Mouse (Mus musculus): ENCODE data around the gene Amigo2. TPM values are rescaled to one million over a fixed set of nuclear protein-coding genes. Genes with fewer than 3 reads are reported as not detected.

Gene Amigo2
- polyA plus RNA-seq, 1 experiment from 2014 or later, result 4.4 TPM

GRCm38 (mm10) chr15:97280776-97281175 is 33.7 kb upstream of the Amigo2 start:
- Histone ChIP-seq H3K4me1 (peaks cover 34% of the 10 kb centered on the region), H3K27me3 (ENCODE audit: low read depth, poor library complexity, severe bottlenecking) (no peaks in the 10 kb centered on the region), H3K27ac (replicated peaks) (peak overlapping the region; percentile 17; the same call in 1 of the 2 replicates), H3K36me3 (no peaks in the 10 kb centered on the region), H3K4me3 (no peak overlapping the region), H3K9me3 (replicated peaks) (no peaks in the 10 kb centered on the region)
- DNase-seq (ENCODE audit: low spot score), result no peak
- 75% methylated on average over 9 of the region's 9 CpGs for WGBS

GRCm38 (mm10) chr15:97280131-97280530 is 33.0 kb upstream of the Amigo2 start:
- no peak for DNase-seq (ENCODE audit: low spot score)
- Histone ChIP-seq H3K27me3 (ENCODE audit: low read depth, poor library complexity, severe bottlenecking) (no peaks in the 10 kb centered on the region), H3K36me3 (no peaks in the 10 kb centered on the region), H3K4me3 (no peak overlapping the region), H3K27ac (replicated peaks) (0 out of 2 replicates have a peak overlapping the region, but pooled peaks have one; percentile 1), H3K9me3 (replicated peaks) (no peaks in the 10 kb centered on the region), H3K4me1 (peaks cover 34% of the 10 kb centered on the region)
- WGBS, result 90% methylated on average over 8 of the region's 8 CpGs

GRCm38 (mm10) chr15:97278340-97278948 is 31.4 kb upstream of the Amigo2 start:
- peaks cover 34% of the 10 kb centered on the region for H3K4me1 ChIP-seq
- WGBS, result 90% methylated on average over 9 of the region's 9 CpGs

GRCm38 (mm10) chr15:97277328-97277727 is 30.2 kb upstream of the Amigo2 start:
- H3K4me1 ChIP-seq, result peaks cover 25% of the 10 kb centered on the region
- no peak overlapping the region for H3K4me3 ChIP-seq
- H3K27ac ChIP-seq (replicated peaks), result no peak overlapping the region
- no peak for DNase-seq (ENCODE audit: low spot score)
- WGBS, result 78% methylated on average over 10 of the region's 10 CpGs
- no peaks in the 10 kb centered on the region for H3K27me3 ChIP-seq (ENCODE audit: low read depth, poor library complexity, severe bottlenecking)
- H3K9me3 ChIP-seq (replicated peaks), result no peaks in the 10 kb centered on the region
- H3K36me3 ChIP-seq, result no peaks in the 10 kb centered on the region

More at GRCm38 (mm10) chr15:97278340-97278948, 31.4 kb upstream of the Amigo2 start:
- H3K4me3 ChIP-seq, result no peak overlapping the region
- no peaks in the 10 kb centered on the region for H3K36me3 ChIP-seq
- no peaks in the 10 kb centered on the region for H3K27me3 ChIP-seq (ENCODE audit: low read depth, poor library complexity, severe bottlenecking)
- H3K9me3 ChIP-seq (replicated peaks), result no peaks in the 10 kb centered on the region
- DNase-seq (ENCODE audit: low spot score), result no peak
- H3K27ac ChIP-seq (replicated peaks), result no peak overlapping the region

DNA sequence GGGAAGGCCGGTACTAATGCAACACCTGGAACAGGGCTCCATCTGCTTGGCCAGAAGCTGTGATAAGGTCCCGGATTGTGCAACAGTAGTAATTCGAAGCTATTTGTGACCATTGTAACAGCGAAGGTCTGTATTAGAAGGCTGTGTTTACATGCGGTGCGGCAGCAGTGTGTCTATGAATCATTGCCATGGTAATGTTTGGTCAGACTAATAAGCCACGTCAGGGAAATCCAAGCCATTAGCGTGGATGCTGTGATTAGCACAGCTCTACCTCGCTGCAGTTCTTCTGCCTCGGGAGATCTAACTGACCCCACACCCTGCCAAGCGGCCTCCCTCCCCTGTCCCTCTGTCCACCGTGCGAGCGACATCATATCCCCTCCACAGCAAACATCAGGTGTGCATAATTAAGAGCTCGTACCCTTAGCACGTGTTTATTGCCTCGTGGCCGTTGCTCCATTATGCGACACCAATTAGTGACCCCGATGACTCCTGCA is 29.6 kb upstream of the Amigo2 start:
- no peak for DNase-seq (ENCODE audit: low spot score)
- H3K9me3 ChIP-seq (replicated peaks), result no peaks in the 10 kb centered on the region

DNA sequence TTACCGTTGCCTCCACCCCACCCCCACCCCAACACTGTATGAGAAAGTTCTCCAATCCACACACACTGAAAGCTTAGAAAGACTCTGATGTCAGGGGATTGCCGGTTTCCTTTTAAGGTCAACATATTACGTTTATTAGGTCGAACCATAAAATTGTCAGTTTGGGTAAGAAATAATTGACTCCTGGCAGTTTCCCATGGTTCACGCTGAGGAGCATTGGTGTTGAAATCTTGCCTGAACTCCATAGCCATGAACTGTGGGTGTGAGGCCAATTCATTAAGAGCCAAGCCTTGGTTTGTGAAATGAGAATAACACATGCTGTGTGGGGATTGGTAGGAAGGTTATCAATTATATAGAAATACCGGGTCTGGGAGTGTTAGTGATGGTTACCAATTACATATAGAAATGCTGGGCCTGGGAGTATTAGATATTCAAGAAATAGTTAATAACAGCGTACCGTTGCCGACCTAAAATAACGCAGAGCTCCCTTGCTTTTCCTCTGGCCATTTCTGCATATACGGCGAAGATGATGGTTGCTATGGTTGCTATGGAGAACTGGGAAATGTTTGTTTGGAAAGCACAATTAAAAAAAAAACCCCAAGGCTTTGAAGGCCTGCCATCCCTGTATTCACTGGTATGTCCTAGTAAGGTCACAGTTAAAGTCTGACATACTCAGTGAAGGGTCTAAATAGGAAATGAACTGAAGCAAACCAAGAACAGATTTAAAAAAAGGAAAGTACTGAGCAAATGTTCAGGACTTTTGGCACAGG is 28.7 kb upstream of the Amigo2 start:
- DNase-seq (ENCODE audit: low spot score), result no peak
- Histone ChIP-seq H3K27ac (replicated peaks) (no peak overlapping the region), H3K4me1 (peaks cover 23% of the 10 kb centered on the region), H3K27me3 (ENCODE audit: low read depth, poor library complexity, severe bottlenecking) (no peaks in the 10 kb centered on the region), H3K4me3 (no peak overlapping the region), H3K9me3 (replicated peaks) (no peaks in the 10 kb centered on the region), H3K36me3 (no peaks in the 10 kb centered on the region)
- WGBS, result 92% methylated on average over 12 of the region's 12 CpGs

More for the DNA sequence above, 29.6 kb upstream of the Amigo2 start:
- WGBS, result 77% methylated on average over 20 of the region's 20 CpGs
- no peaks in the 10 kb centered on the region for H3K36me3 ChIP-seq
- H3K27me3 ChIP-seq (ENCODE audit: low read depth, poor library complexity, severe bottlenecking), result no peaks in the 10 kb centered on the region
- H3K4me1 ChIP-seq, result peaks cover 26% of the 10 kb centered on the region
- H3K4me3 ChIP-seq, result no peak overlapping the region
- H3K27ac ChIP-seq (replicated peaks), result no peak overlapping the region

DNA sequence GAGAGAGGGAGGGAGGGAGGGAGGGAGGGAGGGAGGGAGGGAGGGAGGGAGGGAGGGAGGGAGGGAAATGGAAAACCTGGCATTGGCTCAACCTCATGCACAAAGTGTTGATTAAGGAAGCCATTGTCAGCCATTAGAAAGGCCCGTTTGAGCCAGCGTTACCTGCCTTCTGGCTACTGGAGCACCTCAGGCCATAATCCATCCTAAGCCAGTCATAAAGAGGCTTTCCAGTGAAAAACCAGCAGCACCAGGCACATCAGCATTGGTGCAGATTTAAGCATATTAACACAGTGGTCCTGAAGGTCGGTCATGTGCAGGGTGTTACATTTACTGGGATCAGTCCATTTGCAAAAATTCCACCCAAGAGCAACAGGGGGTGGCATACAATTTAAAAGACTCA is 25.7 kb upstream of the Amigo2 start:
- H3K9me3 ChIP-seq (replicated peaks), result no peaks in the 10 kb centered on the region
- H3K4me3 ChIP-seq, result no peak overlapping the region
- WGBS, result 87% methylated on average over 3 of the region's 3 CpGs
- peaks cover 19% of the 10 kb centered on the region for H3K4me1 ChIP-seq
- no peaks in the 10 kb centered on the region for H3K36me3 ChIP-seq
- no peak for DNase-seq (ENCODE audit: low spot score)
- no peaks in the 10 kb centered on the region for H3K27me3 ChIP-seq (ENCODE audit: low read depth, poor library complexity, severe bottlenecking)
- no peak overlapping the region for H3K27ac ChIP-seq (replicated peaks)

DNA sequence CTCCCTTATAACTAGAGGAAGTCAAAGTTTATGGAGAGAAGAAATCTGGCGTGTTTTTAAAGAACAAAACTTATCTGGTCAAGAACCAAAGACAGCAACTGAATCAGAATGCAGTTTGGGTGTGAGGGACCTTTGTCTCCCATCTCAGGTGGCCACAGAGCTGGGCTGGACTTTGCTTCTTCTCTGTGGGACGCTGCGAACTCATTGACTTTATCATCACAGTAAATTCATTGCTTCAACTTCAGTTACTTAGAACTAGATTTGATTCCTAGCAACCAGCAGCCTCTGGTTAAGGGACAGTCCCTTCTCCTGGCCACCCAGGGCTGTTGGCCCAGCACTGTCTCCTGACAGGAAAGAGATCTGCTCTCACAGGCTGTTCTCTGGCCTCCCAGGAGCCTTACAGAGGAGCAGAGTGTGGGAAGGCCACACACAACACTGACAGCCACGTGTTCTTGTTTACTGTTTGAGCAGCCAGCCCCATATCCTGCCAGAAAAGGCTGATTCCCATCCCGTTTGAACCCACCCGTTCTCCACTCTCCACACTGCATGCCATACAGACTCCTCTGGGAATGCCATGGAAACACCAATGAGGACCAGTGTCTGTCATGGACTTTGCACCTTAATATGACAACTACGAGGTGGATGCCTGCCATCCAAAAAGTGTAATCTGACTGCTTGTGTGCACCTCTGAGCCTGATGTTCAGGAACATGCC is 25.1 kb upstream of the Amigo2 start:
- H3K4me3 ChIP-seq, result no peak overlapping the region
- DNase-seq (ENCODE audit: low spot score), result no peak

GRCm38 (mm10) chr15:97267094-97267695 is 20.1 kb upstream of the Amigo2 start:
- WGBS, result 82% methylated on average over 8 of the region's 8 CpGs
- Histone ChIP-seq H3K4me1 (peaks cover 5% of the 10 kb centered on the region), H3K27me3 (ENCODE audit: low read depth, poor library complexity, severe bottlenecking) (no peaks in the 10 kb centered on the region), H3K27ac (replicated peaks) (no peak overlapping the region), H3K36me3 (no peaks in the 10 kb centered on the region), H3K9me3 (replicated peaks) (no peaks in the 10 kb centered on the region), H3K4me3 (no peak overlapping the region)
- DNase-seq (ENCODE audit: low spot score), result no peak

More for the DNA sequence above, 25.1 kb upstream of the Amigo2 start:
- Histone ChIP-seq H3K27ac (replicated peaks) (no peak overlapping the region), H3K36me3 (no peaks in the 10 kb centered on the region), H3K27me3 (ENCODE audit: low read depth, poor library complexity, severe bottlenecking) (no peaks in the 10 kb centered on the region), H3K9me3 (replicated peaks) (no peaks in the 10 kb centered on the region), H3K4me1 (peaks cover 17% of the 10 kb centered on the region)
- 51% methylated on average over 7 of the region's 7 CpGs for WGBS

DNA sequence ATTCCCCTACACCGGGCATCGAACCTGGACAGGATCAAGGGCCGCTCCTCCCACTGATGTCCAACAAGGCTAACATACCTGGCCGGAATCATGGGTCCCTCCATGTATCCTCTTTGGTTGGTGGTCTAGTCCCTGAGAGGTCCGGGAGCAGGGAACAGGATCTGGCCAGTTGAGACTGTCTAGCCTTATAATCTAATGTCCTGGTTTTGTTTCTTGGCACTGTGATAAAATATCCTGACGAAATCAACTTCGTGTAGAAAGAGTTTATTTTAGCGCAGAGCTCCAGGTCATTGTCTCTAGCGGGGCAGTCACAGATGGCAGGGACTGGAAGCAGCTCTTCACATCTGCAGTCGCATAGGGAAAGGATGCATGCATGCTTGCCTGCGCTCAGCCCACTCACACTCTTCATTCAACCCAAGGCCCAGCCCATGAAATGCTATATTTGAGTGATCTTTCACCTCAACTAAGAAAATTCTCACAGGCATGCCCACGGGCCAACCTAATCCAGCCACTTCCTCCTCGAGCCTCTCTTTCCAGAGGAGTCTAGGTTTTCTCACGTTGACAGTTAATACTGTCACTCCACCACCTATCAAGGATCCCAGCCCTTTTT is 19.3 kb upstream of the Amigo2 start:
- Histone ChIP-seq H3K4me3 (no peak overlapping the region), H3K9me3 (replicated peaks) (no peaks in the 10 kb centered on the region), H3K27ac (replicated peaks) (no peak overlapping the region), H3K36me3 (no peaks in the 10 kb centered on the region), H3K27me3 (ENCODE audit: low read depth, poor library complexity, severe bottlenecking) (no peaks in the 10 kb centered on the region), H3K4me1 (no peaks in the 10 kb centered on the region)
- 85% methylated on average over 14 of the region's 14 CpGs for WGBS
- no peak for DNase-seq (ENCODE audit: low spot score)

DNA sequence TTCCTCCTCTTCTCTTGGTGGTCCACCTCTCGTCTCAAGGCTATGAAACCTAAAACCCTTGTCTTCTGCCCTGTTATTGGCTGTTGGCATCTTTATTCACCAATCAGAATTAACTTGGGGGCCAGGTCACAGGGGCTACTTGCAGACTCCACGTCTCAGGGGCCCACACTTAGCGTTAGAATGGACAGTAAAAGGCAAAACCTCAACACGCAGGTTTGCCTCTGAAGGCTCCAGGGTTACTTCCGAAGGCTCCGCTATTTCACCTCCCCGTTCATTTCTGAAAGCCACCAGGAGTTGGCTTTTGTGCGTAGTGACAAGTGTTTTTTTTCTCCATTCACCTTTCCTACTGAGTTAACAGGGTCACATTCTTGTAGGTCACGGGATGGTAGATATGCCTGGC is 15.2 kb upstream of the Amigo2 start:
- Histone ChIP-seq H3K36me3 (no peaks in the 10 kb centered on the region), H3K9me3 (replicated peaks) (no peaks in the 10 kb centered on the region), H3K4me3 (no peak overlapping the region), H3K27ac (replicated peaks) (no peak overlapping the region), H3K27me3 (ENCODE audit: low read depth, poor library complexity, severe bottlenecking) (no peaks in the 10 kb centered on the region), H3K4me1 (no peaks in the 10 kb centered on the region)
- WGBS, result 74% methylated on average over 9 of the region's 9 CpGs
- no peak for DNase-seq (ENCODE audit: low spot score)

GRCm38 (mm10) chr15:97259968-97260597 is 13.0 kb upstream of the Amigo2 start:
- WGBS, result 87% methylated on average over 11 of the region's 11 CpGs
- DNase-seq (ENCODE audit: low spot score), result no peak
- no peak overlapping the region for H3K4me3 ChIP-seq
- H3K27me3 ChIP-seq (ENCODE audit: low read depth, poor library complexity, severe bottlenecking), result no peaks in the 10 kb centered on the region
- no peaks in the 10 kb centered on the region for H3K4me1 ChIP-seq
- no peak overlapping the region for H3K27ac ChIP-seq (replicated peaks)
- H3K9me3 ChIP-seq (replicated peaks), result no peaks in the 10 kb centered on the region
- no peaks in the 10 kb centered on the region for H3K36me3 ChIP-seq
